Mouse (Mus musculus): ENCODE data around the gene Cd300lg.

GRCm38 (mm10) chr11:102087081-102087751 lies 45.9 kb downstream of the Cd300lg start:
- TF ChIP-seq TCF12 (IDR thresholded peaks at IDR 0.05; ENCODE audit: insufficient read depth, poor library complexity, severe bottlenecking) (no peak), POLR2A (IDR thresholded peaks at IDR 0.05; ENCODE audit: insufficient read length, low read depth) (peak; percentile 36), USF1 (IDR thresholded peaks at IDR 0.05; ENCODE audit: low read depth) (no peak), MYOG (IDR thresholded peaks at IDR 0.05; ENCODE audit: control insufficient read depth in 1 of 3, insufficient read depth in 1 of 3, insufficient read length in 2 of 3, low read depth in 2 of 3) (no peak)

Data from myocyte (in vitro differentiated cells).